Mouse (Mus musculus) right cerebral cortex, adult 18-20 months (tissue): ENCODE data around the gene Glra4.
"Not testable (repeated sequence)": the region's sequence is repeated elsewhere in the genome, so short reads cannot be mapped to it uniquely, and the experiment has no call there.

Experiments used
- DNase-seq: peaks from one replicate; pipeline ENCODE4 v3.0.0; 2022; ENCODE audit warnings: mixed read lengths

The Glra4 gene

GRCm38 (mm10) chrX:136714742-136715474 is 65.0 kb downstream of the Glra4 start:
- not testable (repeated sequence) for DNase-seq

GRCm38 (mm10) chrX:136708782-136709181 is 71.2 kb downstream of the Glra4 start:
- DNase-seq: no peak

GRCm38 (mm10) chrX:136708168-136708681 is 71.7 kb downstream of the Glra4 start:
- DNase-seq: peak; percentile 32
